Mouse (Mus musculus): ENCODE data around the gene Pkd1l2. TPM values are rescaled to one million over a fixed set of nuclear protein-coding genes. Genes with fewer than 3 reads are reported as not detected.

Pkd1l2 gene
- polyA plus RNA-seq (2012; rRNA removed), result 0.09 and 0.29 TPM in 2 replicates

- Histone ChIP-seq H3K4me3 (ENCODE audit: extremely low read depth, insufficient read depth, insufficient read length) (no peak within 1 kb of the TSS), H3K27me3 (ENCODE audit: control insufficient read depth, insufficient read depth, low read length) (no peaks in the 10 kb centered on the region), H3K4me1 (ENCODE audit: control insufficient read depth, insufficient read depth, insufficient read length) (no peaks in the 10 kb centered on the region), H3K36me3 (ENCODE audit: control insufficient read depth, insufficient read depth, low read length) (no peaks in the 10 kb centered on the region), H3K27ac (ENCODE audit: insufficient read depth, low read length) (no peak within 1 kb of the TSS)
- no peak for TF ChIP-seq POLR2A (IDR thresholded peaks at IDR 0.05; ENCODE audit: low read depth, low read length)
- TF ChIP-seq CTCF (IDR thresholded peaks at IDR 0.05; ENCODE audit: extremely low read depth, insufficient read depth, insufficient read length, insufficient replicate concordance), result no peak
- no peak for DNase-seq (ENCODE audit: low read depth in 1 of 2, low spot score in 2 of 2)
- WGBS, result 78% methylated on average over 8 of the region's 8 CpGs
Observed at GRCm38 (mm10) chr8:117082399-117082872, at the start of gene Pkd1l2. TSS of gene Pkd1l2 (minus strand) at chr8:117082449.

GRCm38 (mm10) chr8:117127063-117127462 is 44.8 kb upstream of the Pkd1l2 start:
- H3K4me1 ChIP-seq (ENCODE audit: control insufficient read depth, insufficient read depth, insufficient read length), result no peaks in the 10 kb centered on the region
- H3K27ac ChIP-seq (ENCODE audit: insufficient read depth, low read length), result no peak overlapping the region
- TF ChIP-seq POLR2A (IDR thresholded peaks at IDR 0.05; ENCODE audit: low read depth, low read length), result no peak
- TF ChIP-seq CTCF (IDR thresholded peaks at IDR 0.05; ENCODE audit: extremely low read depth, insufficient read depth, insufficient read length, insufficient replicate concordance), result 0 out of 2 replicates have a peak, but pooled peaks have one; percentile 11
- no peak for DNase-seq (ENCODE audit: low read depth in 1 of 2, low spot score in 2 of 2)
- WGBS, result 59% methylated on average over 8 of the region's 8 CpGs
- no peaks in the 10 kb centered on the region for H3K27me3 ChIP-seq (ENCODE audit: control insufficient read depth, insufficient read depth, low read length)
- no peaks in the 10 kb centered on the region for H3K36me3 ChIP-seq (ENCODE audit: control insufficient read depth, insufficient read depth, low read length)
- H3K4me3 ChIP-seq (ENCODE audit: extremely low read depth, insufficient read depth, insufficient read length), result no peak overlapping the region

GRCm38 (mm10) chr8:117126411-117126810 is 44.2 kb upstream of the Pkd1l2 start:
- Histone ChIP-seq H3K27ac (ENCODE audit: insufficient read depth, low read length) (no peak overlapping the region), H3K27me3 (ENCODE audit: control insufficient read depth, insufficient read depth, low read length) (no peaks in the 10 kb centered on the region), H3K4me1 (ENCODE audit: control insufficient read depth, insufficient read depth, insufficient read length) (peaks cover 6% of the 10 kb centered on the region; the same call in 1 of the 2 replicates), H3K4me3 (ENCODE audit: extremely low read depth, insufficient read depth, insufficient read length) (no peak overlapping the region), H3K36me3 (ENCODE audit: control insufficient read depth, insufficient read depth, low read length) (no peaks in the 10 kb centered on the region)
- no peak for TF ChIP-seq POLR2A (IDR thresholded peaks at IDR 0.05; ENCODE audit: low read depth, low read length)
- TF ChIP-seq CTCF (IDR thresholded peaks at IDR 0.05; ENCODE audit: extremely low read depth, insufficient read depth, insufficient read length, insufficient replicate concordance), result no peak
- WGBS, result 85% methylated on average over 3 of the region's 3 CpGs
- DNase-seq (ENCODE audit: low read depth in 1 of 2, low spot score in 2 of 2), result no peak

GRCm38 (mm10) chr8:117125854-117126253 is 43.6 kb upstream of the Pkd1l2 start:
- TF ChIP-seq CTCF (IDR thresholded peaks at IDR 0.05; ENCODE audit: extremely low read depth, insufficient read depth, insufficient read length, insufficient replicate concordance) (no peak), POLR2A (IDR thresholded peaks at IDR 0.05; ENCODE audit: low read depth, low read length) (no peak)
- 81% methylated on average over 3 of the region's 3 CpGs for WGBS
- peaks cover 10% of the 10 kb centered on the region; the same call in 1 of the 2 replicates for H3K4me1 ChIP-seq (ENCODE audit: control insufficient read depth, insufficient read depth, insufficient read length)
- DNase-seq (ENCODE audit: low read depth in 1 of 2, low spot score in 2 of 2), result no peak
- no peak overlapping the region for H3K4me3 ChIP-seq (ENCODE audit: extremely low read depth, insufficient read depth, insufficient read length)
- H3K27me3 ChIP-seq (ENCODE audit: control insufficient read depth, insufficient read depth, low read length), result no peaks in the 10 kb centered on the region
- no peaks in the 10 kb centered on the region for H3K36me3 ChIP-seq (ENCODE audit: control insufficient read depth, insufficient read depth, low read length)
- H3K27ac ChIP-seq (ENCODE audit: insufficient read depth, low read length), result no peak overlapping the region

GRCm38 (mm10) chr8:117123850-117124633 is 41.8 kb upstream of the Pkd1l2 start:
- TF ChIP-seq CTCF (IDR thresholded peaks at IDR 0.05; ENCODE audit: extremely low read depth, insufficient read depth, insufficient read length, insufficient replicate concordance) (no peak), POLR2A (IDR thresholded peaks at IDR 0.05; ENCODE audit: low read depth, low read length) (no peak)
- no peaks in the 10 kb centered on the region for H3K27me3 ChIP-seq (ENCODE audit: control insufficient read depth, insufficient read depth, low read length)
- H3K4me1 ChIP-seq (ENCODE audit: control insufficient read depth, insufficient read depth, insufficient read length), result peaks cover 10% of the 10 kb centered on the region; the same call in 1 of the 2 replicates
- 77% methylated on average over 13 of the region's 13 CpGs for WGBS
- DNase-seq (ENCODE audit: low read depth in 1 of 2, low spot score in 2 of 2), result no peak
- no peaks in the 10 kb centered on the region for H3K36me3 ChIP-seq (ENCODE audit: control insufficient read depth, insufficient read depth, low read length)
- H3K27ac ChIP-seq (ENCODE audit: insufficient read depth, low read length), result no peak overlapping the region
- no peak overlapping the region for H3K4me3 ChIP-seq (ENCODE audit: extremely low read depth, insufficient read depth, insufficient read length)

GRCm38 (mm10) chr8:117121277-117121676 is 39.0 kb upstream of the Pkd1l2 start:
- H3K27ac ChIP-seq (ENCODE audit: insufficient read depth, low read length), result peak overlapping the region; percentile 48
- 38% methylated on average over 8 of the region's 8 CpGs for WGBS
- H3K4me1 ChIP-seq (ENCODE audit: control insufficient read depth, insufficient read depth, insufficient read length), result peaks cover 10% of the 10 kb centered on the region; the same call in 1 of the 2 replicates
- H3K4me3 ChIP-seq (ENCODE audit: extremely low read depth, insufficient read depth, insufficient read length), result no peak overlapping the region
- TF ChIP-seq CTCF (IDR thresholded peaks at IDR 0.05; ENCODE audit: extremely low read depth, insufficient read depth, insufficient read length, insufficient replicate concordance) (no peak), POLR2A (IDR thresholded peaks at IDR 0.05; ENCODE audit: low read depth, low read length) (no peak)
- no peaks in the 10 kb centered on the region for H3K27me3 ChIP-seq (ENCODE audit: control insufficient read depth, insufficient read depth, low read length)
- DNase-seq (ENCODE audit: low read depth in 1 of 2, low spot score in 2 of 2), result peak; percentile 61 to 62
- no peaks in the 10 kb centered on the region for H3K36me3 ChIP-seq (ENCODE audit: control insufficient read depth, insufficient read depth, low read length)

GRCm38 (mm10) chr8:117118409-117118808 is 36.2 kb upstream of the Pkd1l2 start:
- 94% methylated on average over 9 of the region's 9 CpGs for WGBS
- no peak for DNase-seq (ENCODE audit: low read depth in 1 of 2, low spot score in 2 of 2)
- Histone ChIP-seq H3K27me3 (ENCODE audit: control insufficient read depth, insufficient read depth, low read length) (no peaks in the 10 kb centered on the region), H3K36me3 (ENCODE audit: control insufficient read depth, insufficient read depth, low read length) (no peaks in the 10 kb centered on the region), H3K27ac (ENCODE audit: insufficient read depth, low read length) (no peak overlapping the region), H3K4me3 (ENCODE audit: extremely low read depth, insufficient read depth, insufficient read length) (no peak overlapping the region), H3K4me1 (ENCODE audit: control insufficient read depth, insufficient read depth, insufficient read length) (peaks cover 10% of the 10 kb centered on the region; the same call in 1 of the 2 replicates)
- TF ChIP-seq CTCF (IDR thresholded peaks at IDR 0.05; ENCODE audit: extremely low read depth, insufficient read depth, insufficient read length, insufficient replicate concordance) (no peak), POLR2A (IDR thresholded peaks at IDR 0.05; ENCODE audit: low read depth, low read length) (no peak)

All from spleen, adult 2 months (tissue).